Mouse (Mus musculus) kidney, adult 9 months (tissue): ENCODE measurements around the gene 2010111I01Rik.

Source experiments
- DNase-seq: peaks from one replicate; pipeline ENCODE4 v3.0.0; 2022

The 2010111I01Rik gene

DNA sequence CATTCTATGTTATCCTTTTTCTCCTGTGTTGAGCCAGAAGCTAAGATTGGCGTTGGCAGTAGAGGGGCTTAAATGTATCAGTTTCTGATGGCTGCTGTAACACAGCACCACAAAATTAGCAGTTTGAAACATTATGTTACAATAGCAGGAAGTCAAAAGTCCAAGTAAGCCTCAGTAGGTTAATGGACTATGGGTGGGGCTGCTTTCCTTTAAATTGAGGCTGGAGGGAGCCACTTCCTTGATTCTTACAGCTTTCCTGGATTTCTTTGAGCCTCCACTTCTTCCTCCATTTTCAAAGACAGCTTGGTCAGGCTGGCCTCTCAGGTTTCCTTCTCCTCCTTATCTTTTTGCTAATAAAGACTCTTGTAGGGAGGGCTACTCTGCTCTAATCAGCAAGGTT, 304.1 kb downstream of the 2010111I01Rik start:
- no peak for DNase-seq

DNA sequence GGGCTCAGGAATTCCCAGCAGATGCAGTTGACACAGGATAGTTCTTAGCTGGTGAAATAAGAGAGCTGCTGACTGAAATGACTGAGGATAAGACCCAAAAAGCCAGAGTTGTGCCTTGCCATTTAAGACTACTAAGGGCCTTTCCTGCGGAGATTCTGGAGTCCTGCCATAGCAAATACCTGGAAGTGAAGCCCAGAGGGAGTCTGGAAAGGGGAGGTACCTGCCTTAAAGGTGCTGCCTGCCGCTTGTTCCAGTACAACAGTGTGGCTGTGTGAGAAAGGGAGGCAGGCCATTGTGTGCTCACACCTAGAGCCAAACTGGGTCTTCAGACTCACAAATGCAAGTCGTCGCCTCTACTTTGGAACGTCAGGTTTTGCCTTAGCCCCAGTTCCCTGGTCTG, 305.5 kb downstream of the 2010111I01Rik start:
- DNase-seq: peak; percentile 54

DNA sequence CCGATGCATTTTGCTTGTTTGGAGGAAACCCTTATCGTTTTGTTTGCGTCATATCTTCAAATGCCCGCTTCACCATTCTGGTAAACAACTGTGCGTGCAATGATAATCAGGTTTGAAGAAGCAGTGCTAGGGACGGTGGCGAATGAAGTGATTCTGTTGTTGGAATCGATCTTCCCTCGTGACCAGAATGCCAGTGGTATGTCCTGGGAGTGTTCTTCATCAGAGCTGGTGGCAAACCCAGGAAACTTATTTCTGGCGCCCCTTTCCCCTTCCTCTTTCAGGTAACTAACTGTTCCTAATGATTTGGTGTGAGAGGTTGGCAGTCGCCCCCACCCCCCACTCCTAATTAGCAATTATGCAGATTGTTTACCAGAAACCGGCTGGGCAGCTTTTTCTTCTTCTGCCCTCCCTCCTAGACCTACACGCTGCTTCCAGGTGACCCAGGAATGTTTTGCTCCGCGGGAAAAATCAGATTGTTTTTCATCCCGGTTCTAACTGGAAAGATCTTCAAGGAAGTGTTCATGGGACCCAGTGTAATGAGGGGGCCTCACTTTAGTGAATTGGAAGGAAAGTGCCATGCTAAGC, 307.4 kb downstream of the 2010111I01Rik start:
- DNase-seq: peak; percentile 60

DNA sequence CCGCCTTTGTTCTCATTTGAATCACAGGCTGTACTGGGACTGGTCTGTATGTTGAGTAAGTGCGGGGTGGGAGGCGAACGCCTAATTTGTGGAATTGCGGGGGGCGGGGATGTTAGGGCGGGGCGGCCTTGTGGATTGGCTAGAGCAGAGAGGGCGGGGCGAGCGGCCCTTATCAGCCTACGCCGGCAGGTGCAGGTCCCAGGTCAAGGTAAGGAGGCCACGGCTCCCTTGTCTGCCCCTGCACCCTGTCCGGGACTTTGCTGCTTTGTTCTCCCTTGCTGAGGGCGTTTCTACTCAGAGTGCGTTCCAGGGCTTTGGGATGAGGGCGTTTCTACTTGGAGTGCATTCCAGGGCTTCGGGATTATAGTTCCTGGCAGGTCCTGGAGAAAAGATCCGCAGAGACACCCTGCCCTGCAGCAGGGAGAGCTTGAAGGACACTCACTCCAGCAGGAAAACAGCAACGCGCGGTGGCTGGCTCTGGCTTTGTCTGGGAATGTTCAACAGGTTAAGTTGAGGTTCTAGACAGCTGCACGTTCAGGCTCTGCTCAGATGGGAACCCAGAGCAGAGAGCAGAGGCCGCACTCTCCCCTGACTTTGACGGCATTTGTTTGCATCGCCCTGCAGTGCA, 308.0 kb downstream of the 2010111I01Rik start:
- DNase-seq: peak; percentile 73

DNA sequence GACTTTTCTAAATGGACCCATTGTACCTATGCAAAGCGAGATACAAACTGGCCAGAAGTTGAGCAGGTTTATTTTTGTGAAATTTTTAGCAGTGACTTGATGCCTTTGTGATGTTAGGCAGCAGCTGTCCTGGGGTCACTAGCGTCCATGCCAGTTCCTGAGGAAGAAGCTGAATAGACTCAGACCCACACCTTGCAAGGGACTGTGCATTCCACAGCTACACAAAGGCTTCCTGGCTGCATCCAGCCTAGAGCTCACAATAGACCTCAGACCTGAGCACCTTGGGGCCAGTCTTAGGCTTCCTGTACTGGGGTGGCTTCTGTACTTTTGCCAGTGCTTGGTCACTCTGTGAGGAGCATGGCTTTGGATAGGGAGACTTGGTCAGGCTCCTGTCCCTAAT, 309.2 kb downstream of the 2010111I01Rik start:
- no peak for DNase-seq

DNA sequence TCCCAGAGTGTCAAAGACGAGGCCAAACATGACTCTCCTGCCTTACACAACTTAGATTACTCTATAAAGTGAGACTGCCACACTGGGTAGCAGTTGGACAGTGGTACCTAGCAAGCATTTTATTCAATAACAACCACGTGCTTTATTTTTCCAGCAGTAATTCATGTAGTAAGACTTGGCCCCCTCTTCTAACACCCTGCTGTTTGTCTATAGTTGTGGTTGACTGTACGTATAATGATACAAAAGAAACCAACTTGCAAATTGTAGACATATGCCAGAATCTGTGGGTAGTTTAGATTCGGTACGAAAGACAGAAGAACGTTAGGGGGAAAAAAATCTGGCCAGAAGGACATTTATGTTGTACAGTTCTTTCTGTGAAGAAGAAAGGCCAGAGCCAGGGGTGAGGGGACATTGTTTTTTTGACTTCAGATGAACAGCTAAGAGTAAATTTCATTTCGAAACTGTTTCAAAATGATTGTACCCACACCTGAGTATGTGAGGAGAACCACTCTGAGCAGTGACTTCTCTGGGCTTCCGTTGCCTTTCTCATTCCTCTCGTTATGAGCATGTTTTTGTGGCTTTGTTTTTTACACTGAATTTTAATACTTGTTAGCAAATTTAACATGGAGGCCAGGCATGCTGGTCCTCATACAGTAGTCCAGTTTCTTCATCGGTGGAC, 309.9 kb downstream of the 2010111I01Rik start:
- no peak for DNase-seq

DNA sequence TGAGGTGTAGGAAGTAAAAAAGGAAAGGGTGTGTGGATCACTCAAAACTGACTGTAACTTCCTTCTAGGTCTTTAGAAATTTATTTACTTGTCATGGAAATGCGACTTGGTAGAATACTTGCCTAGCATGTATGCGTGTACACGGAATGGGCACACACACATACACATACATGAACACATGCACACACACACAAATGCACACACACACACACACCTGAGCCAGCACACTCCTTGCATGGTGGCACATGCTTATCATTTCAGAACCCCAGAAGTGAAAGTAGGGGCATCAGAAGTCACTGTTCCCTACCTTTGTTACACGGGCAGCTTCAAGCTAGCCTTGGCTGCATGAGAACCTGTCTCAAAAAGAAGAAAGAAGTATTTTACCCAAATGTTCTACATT, 311.7 kb downstream of the 2010111I01Rik start:
- no peak for DNase-seq

DNA sequence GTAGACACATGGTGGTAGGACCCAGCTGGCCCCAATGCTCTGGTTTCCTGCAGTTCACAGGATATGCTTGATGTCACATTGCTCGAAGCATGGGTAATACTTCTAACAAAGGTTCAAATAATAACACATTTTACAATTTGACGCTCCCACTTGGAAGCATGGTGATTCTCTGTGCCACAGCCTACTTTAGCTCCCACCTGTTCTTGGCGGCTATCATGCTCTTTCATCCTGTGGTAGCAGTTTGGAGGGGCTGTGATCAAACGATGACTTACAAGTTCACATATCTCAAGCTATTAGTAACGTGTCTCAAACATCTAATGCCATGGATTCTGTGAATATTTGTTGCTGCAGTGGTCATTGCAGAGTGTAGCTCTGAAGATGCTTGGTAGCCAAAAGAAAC, 312.6 kb downstream of the 2010111I01Rik start:
- DNase-seq: no peak

DNA sequence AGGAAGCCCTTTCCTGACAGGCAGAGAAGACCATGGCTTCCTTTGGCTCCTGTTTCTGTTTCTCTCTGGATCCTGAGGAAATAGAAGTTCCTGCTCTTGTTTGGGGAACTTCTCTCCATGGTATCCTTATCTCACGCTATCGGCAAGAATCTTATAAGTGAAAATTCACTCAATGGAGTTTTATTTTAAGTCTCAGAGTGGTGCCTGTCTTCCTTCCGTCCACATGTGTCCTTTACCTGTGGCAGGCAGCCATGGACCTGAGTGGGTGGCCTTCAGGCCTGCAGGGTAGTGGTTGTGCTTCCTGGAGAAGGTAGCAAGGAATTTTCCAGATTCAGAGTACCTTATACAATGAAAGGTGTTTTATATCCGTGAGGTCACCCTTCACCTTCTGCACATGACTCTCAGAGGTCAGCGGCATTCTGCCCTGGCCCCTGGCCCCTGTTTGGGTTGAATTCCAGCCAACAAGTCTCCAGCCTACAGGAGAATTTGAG, 313.5 kb downstream of the 2010111I01Rik start:
- DNase-seq: peak; percentile 56

DNA sequence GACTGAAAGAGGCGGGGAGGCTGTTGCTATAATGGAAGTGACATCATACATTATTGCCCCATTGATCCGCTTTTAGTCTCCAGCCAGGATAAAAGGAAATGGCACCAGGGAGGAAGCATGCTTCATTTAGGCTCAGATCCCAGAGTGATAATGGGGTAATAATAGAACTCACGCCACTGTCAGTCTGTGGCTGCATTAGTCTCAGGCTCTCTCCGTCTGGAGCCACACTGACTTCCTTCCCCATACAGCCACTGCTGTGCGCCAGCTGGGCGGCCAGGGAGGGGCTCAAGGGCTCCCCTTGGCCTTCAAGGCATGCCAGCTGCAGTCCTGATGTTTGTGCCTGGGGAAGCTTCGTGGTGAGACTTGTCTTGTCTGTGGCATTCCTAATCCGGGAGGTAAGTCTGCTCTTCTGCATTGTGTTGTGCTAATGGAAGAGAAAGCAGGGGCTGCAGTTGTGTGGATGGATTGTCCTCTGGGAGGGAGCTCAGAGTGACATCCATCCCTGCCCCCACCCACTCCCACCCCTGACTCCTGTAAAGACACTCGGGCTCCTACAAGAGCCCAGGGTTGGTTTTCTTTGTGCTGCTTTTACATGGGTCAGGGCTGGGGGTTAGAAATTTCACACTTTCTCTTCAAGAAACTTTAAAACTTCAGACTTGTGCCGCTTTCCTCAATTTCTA, 314.2 kb downstream of the 2010111I01Rik start:
- peak; percentile 69 for DNase-seq

DNA sequence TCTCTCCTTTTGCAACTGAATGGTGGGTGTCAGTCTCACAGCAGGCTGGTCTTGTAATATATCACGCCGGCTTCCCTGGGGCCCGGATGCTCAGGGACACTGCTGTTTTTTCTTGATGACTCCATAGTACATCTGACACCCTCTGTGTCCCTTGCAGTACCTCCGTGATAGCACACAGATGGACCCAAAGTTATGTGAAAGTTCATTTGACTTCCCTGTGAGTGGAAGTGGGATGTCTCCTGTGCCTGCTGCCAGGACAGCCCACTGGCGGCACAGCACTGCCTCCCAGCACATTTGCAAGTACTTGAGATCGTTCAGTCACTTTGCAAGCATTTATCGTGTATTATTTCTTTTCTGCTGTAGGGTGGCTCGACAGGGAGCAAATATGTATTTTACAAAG, 315.1 kb downstream of the 2010111I01Rik start:
- no peak for DNase-seq

DNA sequence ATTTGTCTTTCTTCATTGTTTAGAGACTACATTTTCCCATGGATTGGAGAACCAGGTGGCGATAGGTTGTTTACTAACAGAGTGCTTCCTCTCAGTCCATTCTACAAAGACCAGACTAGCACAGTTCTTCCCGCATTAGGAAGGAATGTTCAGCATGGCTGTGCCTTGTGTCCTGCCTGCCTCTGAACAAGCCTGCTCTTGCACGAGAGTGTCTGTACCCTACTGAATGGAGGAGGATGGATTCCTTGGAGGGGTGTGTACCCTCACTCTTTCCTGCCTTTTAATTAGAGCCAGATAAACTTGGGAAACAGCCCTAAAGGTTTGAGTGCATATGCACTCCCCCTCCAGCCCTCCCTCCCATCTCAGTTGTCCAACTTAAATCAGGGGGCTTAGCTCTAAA, 315.7 kb downstream of the 2010111I01Rik start:
- no peak for DNase-seq

DNA sequence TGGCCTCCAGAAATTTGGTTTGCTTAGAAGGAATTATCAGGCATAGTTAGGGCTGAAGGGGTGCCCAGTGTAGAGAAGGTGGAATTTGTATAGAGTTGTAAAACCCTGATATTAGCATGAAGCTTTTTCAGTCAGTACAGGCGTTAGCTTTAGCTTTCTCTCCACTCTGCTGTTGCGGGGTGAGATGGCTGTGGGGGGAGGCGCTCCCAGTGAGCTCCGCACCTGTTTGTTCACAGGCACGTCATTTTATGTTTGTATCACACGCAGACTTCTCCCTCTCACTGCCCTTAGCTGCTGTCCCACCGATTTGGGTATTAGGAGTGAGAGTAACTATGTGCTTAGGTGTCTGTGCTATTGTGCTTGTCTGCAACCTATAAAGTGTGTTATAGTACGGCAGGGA, 316.5 kb downstream of the 2010111I01Rik start:
- no peak for DNase-seq

DNA sequence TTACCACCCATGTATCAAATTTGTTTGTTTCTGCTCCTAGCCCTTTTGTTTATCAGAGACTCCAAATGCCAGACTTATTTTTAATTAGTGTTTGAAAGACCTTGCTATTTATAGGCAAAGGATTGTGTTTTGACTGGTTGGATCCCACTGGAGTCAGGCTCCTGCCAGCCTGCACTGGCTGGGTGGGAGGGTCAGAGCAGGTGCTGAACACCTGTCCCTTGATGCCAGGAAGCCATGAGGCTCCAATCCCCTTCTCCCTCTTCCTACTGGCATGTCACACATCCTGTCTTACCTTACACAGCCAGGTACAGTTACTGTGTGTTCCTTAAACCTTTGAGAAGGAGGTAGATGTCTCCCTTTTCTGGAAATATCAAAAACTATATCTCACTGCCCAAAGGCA, 318.5 kb downstream of the 2010111I01Rik start:
- no peak for DNase-seq

DNA sequence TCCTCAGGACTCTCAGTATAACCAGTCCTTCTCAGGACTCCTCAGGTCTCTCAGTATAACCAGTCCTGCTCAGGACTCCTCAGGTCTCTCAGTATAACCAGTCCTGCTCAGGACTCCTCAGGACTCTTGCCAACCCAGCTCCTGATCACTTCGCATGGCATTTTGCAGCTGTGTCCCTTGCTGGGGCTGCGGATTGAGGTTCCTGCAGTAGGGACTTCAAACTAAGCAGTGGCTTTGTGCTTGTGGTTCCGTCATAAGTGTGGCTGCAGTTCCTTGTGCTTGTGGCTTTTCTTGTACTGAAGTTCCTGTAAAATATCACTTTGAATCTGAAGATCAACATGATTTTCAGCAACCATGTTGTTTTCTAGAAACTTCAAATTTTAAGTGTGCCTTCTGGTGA, 320.1 kb downstream of the 2010111I01Rik start:
- no peak for DNase-seq

DNA sequence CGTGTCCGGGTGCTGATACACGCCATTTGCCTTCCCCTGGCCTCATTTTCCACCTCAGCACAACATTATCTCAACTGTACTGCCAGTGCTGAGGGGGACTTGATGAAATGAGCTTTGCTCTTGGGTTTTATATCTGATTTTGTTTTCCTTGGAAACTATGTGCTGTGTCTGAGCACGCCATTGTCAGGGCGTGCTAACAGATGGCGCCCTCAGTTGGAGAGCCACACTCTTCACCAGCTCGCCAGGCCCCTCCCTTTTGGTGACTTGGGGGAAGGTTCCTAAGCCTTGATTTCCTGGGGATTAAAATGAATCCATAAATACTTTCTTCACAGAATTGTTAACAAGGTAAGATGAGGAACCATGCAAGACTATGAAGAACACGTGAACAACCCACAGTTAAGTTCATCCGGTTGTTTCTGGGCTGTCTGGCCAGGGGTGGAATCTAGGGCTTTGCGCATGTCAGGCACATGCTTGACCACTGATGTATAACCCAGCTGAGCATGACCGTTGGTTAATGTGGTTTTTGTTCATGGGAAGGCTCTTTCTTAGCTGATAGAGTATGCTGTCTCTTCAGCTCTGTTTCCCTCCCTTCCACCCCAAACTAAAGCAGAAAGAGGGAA, 321.9 kb downstream of the 2010111I01Rik start:
- DNase-seq: no peak

DNA sequence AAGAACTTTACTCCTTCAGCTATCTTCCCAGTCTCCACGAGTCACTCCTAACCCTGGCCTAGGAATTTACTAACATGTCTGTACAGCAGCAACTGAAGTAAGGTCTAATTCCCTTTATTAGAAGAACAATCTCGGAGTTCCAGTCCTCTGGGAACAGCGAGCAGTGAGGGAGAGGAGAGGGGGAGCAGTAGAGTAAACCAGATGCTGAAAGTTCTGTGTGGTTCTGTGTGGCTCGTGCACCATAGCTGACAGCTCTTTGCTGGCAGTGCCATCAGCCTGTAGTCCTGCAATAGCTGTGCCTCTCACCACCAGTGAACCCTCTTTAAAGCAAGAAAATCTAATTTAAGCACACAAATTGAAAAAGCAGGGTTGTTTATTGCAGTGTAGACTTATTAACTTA, 324.5 kb downstream of the 2010111I01Rik start:
- no peak for DNase-seq

DNA sequence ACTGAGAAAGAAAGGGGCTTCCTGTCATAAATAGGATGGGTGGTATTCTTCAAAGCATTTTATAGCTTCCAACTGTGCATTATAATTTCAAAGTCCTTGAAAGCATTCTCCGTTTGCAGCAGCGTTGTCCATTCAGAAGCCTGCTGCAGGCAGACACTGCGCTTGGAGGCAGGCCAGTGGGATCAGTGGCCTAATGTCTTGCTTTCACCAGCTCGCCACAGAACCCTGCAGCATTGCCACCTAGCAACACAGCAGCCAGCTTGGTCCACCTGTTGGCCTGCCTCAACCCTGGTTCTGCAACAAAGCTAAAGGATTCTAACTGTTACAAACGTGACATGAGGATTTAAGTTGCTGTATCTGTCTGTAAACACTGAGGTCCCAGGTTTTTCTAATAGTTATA, 325.0 kb downstream of the 2010111I01Rik start:
- no peak for DNase-seq

DNA sequence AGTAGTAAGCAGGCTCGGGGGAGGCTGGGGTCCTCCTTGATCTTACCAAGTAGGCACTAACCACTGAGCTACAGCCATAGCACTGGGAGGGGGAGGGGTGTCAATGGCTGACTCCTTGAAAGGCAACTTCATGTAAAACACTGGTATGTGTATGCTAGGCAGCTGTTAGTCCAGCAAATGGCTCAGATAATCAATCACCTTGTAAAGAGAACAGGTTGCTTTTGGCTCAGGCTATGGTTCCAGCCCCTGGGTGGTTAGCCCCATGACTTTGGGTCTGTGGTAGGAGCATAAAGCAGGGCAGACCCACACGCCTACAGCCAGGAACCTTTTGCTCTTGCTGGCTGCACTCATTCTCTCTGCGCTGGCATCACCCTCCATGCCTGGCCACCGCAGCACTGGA, 325.4 kb downstream of the 2010111I01Rik start:
- no peak for DNase-seq

DNA sequence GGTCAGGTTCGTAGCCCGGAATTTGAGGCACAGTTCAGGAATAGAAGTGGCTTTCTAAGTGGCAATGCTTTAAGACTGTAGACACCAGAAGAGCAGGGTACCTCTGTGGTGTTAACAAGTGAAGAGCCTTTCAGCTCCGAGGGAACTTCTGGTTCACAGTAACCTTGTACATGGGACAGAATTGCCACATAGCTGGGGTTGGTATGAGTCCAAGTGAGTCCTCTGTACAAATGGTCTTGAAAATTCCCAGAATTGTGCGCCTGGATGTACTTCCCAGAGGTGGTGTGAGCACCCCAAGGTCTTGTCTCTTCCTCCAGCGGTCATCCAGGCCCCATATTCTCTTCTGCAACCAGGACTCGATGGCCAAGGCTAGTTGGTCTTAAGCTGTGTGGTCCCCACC, 326.3 kb downstream of the 2010111I01Rik start:
- no peak for DNase-seq

DNA sequence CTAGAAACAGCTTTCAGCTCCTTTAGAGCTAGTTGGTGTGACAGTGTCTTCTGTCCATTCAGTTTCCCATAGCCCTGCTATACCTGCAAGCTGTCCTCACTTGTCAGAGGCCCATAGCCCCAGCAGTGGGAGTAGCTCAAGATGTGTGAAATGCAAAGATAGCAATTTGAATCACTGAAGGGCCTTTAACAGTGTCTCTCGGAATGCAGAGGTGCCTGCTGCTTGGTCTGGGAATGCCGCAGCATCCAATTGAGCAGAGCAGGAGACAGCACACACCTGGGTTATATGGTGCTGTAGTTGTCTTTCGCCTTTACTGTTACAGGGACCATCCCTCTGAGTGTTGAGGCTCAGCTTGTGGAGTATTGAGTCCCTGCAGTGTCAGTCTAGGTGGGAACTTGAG, 329.0 kb downstream of the 2010111I01Rik start:
- DNase-seq: no peak

DNA sequence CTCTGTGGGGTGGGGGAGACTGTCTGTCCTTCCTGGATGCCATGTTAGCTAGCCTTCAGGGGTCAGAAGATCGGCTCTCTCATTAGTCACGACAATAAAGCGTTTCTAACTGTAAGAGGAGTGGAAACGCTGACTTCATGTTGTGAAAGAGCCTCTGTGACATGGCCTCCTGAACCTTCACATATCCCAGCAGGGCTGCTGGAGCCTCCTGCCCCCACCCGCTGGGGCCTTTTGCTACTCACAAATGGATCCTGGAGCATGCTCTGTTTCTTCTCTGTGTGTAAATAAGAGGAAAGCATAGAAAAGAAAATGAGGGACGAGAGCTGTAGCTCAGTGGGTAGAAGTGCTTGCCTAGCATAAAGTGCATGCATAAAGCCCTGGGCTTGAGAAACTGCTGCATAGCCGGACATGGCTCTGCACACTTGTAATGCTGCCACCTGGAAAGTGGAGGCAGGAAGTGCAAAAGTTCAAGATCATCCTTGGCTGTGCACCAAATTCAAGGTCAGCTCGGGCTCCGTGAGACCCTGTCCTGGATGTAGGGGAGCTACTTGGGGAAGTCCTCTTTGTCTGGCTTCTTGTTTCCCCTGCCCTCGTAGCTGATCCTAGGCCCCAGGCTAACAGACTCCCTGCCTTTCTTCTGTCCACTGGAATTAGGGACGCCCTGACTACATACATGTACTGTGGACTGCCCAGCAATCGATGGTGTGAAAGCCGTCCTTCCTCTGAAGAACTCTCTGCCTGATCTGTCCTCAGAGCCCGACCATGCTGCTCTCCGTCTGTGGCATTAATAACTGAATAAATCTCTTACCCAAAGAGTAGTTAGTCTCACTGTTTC, 329.9 kb downstream of the 2010111I01Rik start:
- peak; percentile 76 for DNase-seq
